Mouse (Mus musculus) heart, adult 2 months (tissue): ENCODE measurements around the gene Metap1d.

Source experiments
- EP300 ChIP-seq: fragments of 200-500 bp; IDR thresholded peaks from 2 replicates; pipeline ENCODE4 v1.6.1; 2011; ENCODE audit warnings: low read depth, low read length, control low read depth; ENCODE audit not compliant: insufficient read depth
- POLR2A ChIP-seq: fragments of 200-500 bp; IDR thresholded peaks from 2 replicates; pipeline ENCODE4 v1.6.1; 2011; ENCODE audit warnings: mild to moderate bottlenecking, low read depth, low read length, control low read depth; ENCODE audit not compliant: insufficient read depth

- TF ChIP-seq EP300 (no peak), POLR2A (peak; percentile 74)
Observed at GRCm38 (mm10) chr2:71453161-71453916, at the start of gene Metap1d.
